Mouse (Mus musculus) B cell, adult 2 months (primary cell): ENCODE measurements around the gene Hectd4.
A peak's percentile ranks its signal among the peaks of the same experiment; 100 is the strongest.

ENCODE experiments used
- DNase-seq, 2 experiments: peaks; one replicate each; pipeline ENCODE4 v3.0.0; 2022

Gene Hectd4

DNA sequence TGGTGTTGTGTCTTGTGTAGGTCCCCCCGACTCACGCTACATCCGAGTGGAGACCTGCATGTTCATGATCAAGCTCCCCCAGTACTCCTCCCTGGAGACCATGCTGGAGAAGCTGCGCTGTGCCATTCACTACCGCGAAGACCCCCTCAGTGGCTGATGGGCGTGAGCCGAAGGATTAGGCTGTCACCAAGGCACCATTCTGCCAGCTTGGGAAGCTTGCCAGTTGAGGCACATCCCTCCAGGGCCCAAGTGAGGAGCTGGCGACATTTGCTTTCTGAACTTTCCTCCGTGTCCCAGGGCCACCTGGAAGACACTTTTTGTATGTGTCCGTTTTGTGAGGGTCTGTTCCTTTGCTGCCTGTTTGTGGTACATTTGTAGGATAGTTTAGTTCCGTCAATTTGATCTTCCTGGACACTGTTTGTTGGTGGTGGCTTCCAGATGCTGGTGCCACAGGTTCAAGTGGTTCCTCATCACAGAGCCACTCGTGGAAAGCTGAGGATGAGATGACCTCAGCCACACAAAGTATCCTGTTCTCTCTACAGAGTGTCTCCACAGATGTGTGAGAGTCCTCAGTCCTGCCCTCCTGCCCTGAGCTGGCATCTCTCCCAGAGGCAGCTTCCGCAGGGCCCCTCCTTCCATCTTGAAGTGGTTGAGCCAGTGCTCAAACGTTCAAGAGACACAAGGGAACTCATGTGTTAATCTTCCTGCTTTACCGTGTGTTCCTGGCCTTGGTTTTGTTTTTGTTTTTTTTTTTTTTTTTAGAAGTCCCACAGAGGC, 146.6 kb downstream of the Hectd4 start:
- DNase-seq: no peak

DNA sequence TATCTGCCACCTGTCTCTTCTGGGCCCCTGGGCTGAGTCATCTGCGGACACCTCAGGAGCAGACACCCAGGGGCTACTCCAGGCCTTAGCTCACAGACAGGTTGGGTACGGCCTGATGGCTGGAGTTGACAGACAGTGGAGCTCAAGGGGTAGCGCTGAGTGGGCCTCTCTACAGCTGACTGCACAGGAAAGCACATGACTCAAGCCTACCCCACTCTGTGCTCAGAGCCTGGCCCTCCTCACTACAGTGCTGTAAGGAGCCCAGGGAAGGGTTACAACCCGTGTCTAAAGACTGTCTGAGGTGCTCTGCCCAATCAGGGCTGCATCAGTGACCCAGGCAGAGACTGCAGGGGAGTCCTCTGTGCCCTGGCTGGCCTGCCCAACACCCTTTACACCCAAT, 147.2 kb downstream of the Hectd4 start:
- no peak for DNase-seq

DNA sequence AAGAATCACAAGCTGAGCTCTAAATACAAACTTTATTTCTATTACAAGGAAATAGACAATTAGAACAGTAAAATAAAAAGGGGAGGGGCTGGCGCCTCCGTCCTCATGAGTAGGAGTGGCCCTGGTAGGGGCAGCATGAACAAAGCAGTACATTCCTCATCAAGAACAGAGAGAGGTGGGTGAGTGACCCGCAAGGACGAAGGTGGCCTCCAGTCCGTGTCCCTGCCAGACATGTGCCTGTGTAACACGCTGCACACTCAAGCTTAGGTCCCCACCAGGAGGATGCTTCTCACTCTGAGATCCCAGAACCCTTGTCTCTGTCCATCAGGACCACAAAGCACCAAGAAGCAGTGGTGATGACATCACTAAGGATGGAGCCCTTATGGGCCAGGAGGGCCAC, 151.7 kb downstream of the Hectd4 start:
- DNase-seq: no peak

DNA sequence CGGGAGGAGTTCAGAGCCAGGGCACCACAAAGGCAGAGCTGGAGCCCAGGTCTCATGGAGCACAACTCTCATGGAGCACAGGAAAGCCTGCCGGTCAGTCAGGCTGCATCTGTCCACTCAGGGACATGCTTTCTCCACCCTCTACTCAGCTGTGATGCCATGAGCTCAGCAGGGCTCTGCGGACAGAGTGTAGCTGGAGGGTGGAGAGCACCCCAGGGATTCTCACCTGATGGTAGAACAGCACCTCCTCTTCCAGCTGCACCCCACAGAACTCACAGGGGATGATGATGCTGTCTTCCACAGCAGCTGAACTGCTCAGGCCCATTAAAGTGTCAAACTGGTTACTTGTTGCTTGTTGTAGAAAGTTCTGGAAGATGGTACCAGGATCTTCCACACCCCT, 154.8 kb downstream of the Hectd4 start:
- no peak for DNase-seq

DNA sequence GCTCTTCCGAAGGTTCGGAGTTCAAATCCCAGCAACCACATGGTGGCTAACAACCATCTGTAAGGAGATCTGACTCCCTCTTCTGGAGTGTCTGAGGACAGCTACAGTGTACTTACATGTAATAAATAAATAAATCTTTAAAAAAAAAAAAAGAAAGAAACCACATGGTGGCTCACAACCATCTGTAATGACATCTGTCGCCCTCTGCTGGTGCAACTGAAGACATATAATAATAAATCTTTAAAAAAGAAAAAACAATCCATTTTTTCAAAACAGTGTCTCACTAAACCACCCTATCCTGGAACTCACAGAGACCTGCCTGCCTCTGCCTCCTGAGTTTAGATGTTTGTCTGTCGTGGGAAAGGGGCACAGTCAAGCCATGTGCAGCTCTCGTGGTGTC, 157.0 kb downstream of the Hectd4 start:
- DNase-seq: peak; percentile 68 to 69

DNA sequence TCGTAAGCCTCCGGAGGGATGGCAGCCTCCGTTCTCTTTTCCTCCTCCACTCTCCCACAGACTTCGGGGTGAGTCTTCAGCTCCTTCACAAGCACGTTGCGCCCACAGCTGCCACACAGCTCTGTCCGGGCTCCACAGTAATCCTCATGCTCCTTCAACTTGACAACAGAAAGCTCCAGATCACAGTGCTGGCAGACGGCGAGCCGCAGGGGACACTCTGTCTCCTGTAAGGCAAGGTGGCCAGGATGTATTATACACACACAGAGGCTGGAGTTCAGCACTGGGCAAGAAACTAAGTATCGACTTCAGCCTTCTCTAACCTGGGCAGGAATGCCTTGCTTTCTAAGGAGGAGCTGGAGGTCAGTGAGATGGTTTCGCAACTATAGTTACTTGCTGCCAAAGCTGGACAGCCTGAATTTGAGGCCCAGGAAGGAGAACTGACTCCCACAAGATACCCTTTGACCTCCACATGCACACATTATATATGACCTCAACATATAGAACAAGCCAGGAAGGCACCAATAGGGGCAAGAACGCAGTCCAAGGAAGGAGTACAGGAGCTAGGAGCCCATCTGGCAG, 158.7 kb downstream of the Hectd4 start:
- DNase-seq: no peak

GRCm38 (mm10) chr5:121380692-121381091, 160.7 kb downstream of the Hectd4 start:
- DNase-seq: peak; percentile 45 to 51

DNA sequence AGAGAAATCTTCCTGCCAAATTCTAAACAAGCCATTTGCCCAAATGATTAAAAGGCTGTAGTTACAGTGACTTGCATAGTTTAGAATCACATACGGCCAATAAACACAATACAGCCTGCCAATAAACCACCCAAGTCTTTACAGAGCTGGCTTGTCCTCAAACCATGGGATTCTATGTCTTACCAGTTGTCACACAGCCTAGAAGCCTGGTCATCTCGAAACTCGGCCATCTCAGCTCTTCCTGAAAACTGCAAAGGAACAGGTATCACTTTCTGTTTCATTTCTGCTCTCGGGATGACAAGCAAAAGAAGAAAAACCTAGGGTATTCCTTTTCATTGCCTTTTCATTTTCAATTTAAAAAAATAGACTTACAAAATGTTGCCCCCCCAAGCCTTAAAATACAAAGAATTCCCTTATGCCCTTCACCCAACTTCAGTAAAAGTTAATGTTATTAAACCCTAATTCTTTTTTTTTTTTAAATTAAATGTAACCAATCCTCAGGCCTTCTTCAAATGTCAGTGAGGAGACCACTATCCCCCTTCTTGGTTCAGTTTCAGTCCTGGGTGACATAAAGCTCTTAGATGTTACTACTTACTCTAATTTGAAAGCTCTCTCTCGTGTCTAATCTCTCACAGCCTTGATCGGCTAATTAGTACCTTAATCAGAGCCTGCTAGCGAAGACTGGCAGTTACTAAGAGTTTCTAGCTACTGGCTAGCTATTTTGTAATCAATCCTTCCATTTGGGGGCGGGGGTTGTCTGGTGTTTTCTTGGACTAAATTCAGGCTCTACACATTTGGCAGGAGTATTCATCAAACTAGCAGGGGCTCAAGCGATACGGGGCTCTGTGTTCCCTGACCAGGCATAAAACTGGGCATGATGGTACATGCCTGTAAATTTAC, 164.1 kb downstream of the Hectd4 start:
- peak; percentile 11 to 15 for DNase-seq

- DNase-seq: peak in 1 of 2 experiments; percentile 56
These were observed 164.9 kb downstream of the Hectd4 start for GRCm38 (mm10) chr5:121384757-121385460.

- peak; percentile 86 to 87 for DNase-seq
These were observed 165.6 kb downstream of the Hectd4 start, which contains the start of gene Trafd1 for GRCm38 (mm10) chr5:121385461-121386119. Gene Trafd1, minus strand, starts transcription at chr5:121385632.

DNA sequence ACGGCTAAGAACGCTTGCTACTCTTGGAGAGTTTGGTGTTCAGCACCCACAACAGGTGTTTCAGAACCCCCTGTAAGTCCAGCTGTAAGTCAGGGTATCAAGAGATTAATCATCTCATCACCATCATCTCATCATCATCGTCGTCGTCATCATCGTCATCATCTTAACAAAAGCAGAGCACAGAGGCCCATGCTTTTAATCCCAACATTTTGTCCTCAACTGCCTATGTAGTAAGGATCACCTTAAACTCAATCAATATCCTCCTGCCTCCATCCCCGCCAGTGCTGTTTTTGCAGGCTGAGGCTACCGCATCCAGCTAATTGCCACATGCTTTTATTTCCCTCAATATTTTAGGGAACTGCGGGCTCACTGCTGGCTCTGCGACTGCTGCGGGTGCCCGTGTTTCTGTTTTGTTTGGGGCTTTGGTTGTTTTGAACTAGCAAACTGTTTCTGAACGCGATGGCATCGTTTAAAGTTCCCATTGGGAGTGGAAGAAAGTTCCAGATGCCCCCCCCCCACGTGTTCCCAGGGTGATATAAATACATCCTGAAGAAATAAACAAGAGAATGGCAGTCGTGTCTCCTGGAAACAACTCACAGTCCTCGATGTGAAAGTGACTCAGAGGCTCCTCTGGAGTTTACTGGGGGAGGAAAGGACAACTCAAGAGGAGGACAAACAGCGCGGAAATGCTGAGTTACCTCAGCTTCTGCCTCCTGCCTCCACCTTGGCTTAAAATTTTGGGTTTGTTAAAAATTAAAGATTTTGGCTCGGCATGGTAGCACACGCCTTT, 166.3 kb downstream of the Hectd4 start:
- peak in 1 of 2 experiments; percentile 10 for DNase-seq

DNA sequence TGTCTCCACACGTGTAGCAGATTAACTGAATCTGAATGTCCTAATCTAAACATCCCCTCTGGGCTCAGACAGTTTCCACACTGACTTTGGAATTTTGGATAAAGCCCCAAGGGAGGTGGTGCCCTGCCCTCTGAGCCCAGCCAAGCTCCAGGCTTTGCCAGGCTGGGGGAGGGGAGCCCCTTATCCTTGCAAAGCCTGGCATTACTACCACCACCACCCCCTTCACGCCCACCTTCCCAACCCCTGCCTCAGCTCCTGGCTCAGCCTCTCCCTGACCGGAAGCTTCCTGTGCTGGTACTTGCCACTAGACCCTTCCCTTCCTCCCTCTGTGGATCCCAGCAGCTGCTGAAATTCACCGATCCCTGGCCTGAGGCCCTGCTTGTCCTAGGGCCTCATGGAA, 167.1 kb downstream of the Hectd4 start:
- no peak for DNase-seq

- DNase-seq: no peak
These were observed 169.1 kb downstream of the Hectd4 start for GRCm38 (mm10) chr5:121389106-121389505.

DNA sequence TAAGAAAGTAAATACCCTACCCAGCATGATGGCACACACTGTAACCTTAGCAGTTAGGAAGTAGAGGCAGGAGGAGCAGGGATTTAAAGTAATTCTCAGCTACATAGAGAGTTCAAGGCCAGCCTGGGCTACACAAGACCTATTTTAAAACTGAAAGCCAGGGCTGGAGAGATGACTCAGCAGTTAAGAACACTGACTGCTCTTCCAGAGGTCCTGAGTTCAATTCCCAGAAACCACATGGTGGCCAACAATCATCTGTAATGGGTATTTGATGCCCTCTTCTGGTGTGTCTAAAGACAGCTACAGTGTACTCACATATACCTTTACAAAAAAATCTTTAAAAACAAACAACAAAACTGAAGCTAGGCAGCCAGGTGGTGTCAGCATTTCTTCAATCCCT, 169.7 kb downstream of the Hectd4 start:
- no peak for DNase-seq

- peak; percentile 46 to 56 for DNase-seq
These were observed 172.8 kb downstream of the Hectd4 start for GRCm38 (mm10) chr5:121392667-121393380.

DNA sequence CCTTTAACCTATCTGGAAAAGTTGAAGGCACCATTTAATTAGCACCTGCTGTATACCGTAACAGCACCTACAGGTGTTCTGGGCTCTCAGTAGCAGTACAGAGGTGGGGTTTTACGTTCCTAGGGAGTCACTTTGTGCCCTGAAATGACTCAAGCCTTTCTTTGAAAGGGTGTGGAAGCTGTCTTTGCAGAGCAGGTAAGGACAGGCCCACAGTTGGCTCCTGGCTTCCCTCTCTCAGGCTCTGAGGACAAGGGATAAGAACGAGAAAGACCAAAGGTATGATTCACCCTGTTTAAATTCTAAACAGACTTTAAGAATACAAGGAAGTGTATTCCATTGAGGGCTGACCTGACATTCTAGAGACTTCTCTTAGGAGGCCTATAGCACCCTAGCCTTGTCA, 173.4 kb downstream of the Hectd4 start:
- no peak for DNase-seq

DNA sequence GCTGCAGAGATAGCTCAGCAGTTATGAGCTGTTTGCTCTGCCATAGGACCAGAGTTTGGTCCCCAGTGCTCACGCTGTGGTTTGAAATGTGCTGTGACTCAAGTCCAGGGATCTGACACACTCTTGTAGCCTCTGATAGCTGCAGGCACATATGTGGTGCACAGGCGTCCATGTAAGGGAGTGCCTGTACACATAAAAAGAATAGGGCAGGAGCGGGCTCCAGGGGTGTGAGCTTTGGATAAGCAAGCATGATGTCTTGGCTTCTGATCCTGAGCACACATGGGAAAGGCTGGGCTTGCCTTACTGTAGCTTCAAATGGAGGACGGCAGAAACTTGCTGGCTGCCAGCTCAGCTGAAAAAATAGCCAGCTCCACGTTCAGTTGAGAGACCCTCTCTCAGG, 175.6 kb downstream of the Hectd4 start:
- DNase-seq: no peak

DNA sequence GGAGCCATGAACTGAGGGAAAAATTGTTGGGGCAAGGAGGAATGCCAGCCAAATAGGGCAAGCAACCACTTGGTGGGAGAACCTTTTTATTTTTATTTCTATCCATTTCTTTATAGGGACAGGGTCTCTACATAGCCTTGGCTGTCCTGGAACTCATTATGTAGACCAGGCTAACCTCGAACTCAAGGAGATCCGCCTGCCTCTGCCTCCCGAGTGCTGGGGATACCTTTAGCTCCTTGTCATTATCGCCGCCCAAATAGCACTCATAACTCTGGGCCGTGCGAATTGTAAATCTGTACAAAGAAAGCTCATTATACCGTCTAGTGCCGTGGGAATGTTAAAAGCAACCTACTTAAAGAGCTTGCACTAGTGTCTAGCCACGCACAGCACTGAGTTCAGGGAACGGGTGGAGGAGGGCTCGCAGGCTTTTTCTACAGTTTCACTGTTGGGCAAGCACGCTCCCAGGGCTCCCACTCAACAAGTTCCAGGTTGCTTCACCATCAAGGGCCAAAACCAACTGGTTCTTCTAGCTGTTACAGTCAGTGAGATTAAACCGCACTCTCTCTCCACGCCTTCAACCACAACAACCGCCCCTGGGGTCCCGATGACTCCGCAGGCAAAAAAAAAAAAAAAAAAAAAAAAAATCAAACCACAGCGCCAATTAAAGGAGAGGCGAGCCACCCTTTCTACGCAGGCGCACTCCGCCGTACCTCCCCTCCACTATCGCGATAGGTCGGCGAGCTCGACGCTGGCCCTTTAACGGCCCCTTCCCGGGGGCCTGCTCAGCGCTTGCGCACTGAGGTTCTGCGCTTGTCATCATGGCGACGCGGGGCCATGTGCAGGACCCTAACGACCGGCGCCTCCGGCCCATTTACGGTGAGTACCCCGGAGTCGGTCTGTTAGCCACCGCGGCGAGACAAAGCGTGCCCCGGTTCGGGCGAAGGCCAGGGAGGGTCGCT, 177.4 kb downstream of the Hectd4 start, which contains the start of gene Naa25:
TSS of gene Naa25 (plus strand) at position 750 of the 959 bp plus-strand sequence.
- peak; percentile 95 to 96 for DNase-seq
